Mouse (Mus musculus): ENCODE results near the gene Fastkd1. TPM values are rescaled to one million over a fixed set of nuclear protein-coding genes. Genes with fewer than 3 reads are reported as not detected.

Fastkd1 gene
- 13.7 and 16.8 TPM in 2 replicates for polyA plus RNA-seq (2014; fragmentation: Nextera tagmentation; extraction: Ambion mirVana)

DNA sequence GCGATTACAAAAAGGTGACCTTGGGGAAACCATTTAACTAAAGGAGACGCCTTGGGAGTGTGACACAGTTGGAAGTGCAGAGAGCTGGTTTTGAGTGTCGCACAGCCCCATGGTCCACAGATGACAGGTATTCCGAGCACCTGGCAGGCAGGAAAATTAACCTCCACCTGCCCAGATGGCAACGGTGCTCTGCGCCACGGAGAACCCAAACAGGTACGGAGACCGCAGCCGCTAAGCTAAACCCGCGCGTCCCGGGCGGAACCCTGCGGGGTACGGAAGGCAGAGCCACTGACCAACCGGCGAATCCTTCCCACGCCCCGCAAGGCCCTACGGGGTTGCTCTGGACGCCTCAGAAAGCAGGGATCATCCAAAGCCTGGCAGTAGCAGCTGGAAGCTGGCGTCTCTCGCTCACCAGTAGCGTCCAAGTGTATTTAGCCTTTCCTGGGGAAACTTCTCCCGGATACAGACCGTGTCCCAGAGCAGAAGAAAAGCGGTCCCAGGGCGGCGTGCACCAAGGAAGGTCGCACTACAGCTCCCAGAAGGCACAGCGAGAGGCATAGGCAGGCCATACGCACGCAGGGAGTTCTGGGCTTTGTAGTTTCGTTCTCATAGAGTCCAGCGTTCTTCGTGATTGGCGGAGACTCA, at the start of gene Fastkd1:
Fastkd1 (minus strand) TSS at position 536 of the 645 bp plus-strand sequence.
- DNase-seq (ENCODE audit: low spot score) (peak; percentile 96), ATAC-seq (peak; percentile 100)
- peaks cover 5% of the 10 kb centered on the region; the same call in 1 of the 2 replicates for H3K36me3 ChIP-seq (ENCODE audit: control insufficient read depth, insufficient read depth, low read length)
- peaks cover 9% of the 10 kb centered on the region for H3K4me1 ChIP-seq (ENCODE audit: control insufficient read depth, insufficient read depth, low read length)
- no peaks in the 10 kb centered on the region for H3K27me3 ChIP-seq (replicated peaks; ENCODE audit: control insufficient read depth, insufficient read depth, low read length)
- no peak within 1 kb of the TSS for H3K27ac ChIP-seq (ENCODE audit: low read depth, low read length)
- under 1% methylated on average over 39 of the region's 39 CpGs for WGBS
- no peaks in the 10 kb centered on the region for H3K9me3 ChIP-seq (replicated peaks; ENCODE audit: control insufficient read depth, low read length)
- peak within 1 kb of the TSS; percentile 80 for H3K4me2 ChIP-seq (ENCODE audit: low read length)
- peak within 1 kb of the TSS; percentile 80 for H3K9ac ChIP-seq (ENCODE audit: low read length)
- peak within 1 kb of the TSS; percentile 81 for H3K4me3 ChIP-seq (ENCODE audit: low read depth, low read length)

GRCm38 (mm10) chr2:69760980-69761379, 47.7 kb upstream of the Fastkd1 start:
- peak; percentile 2 for DNase-seq (ENCODE audit: low spot score)
- no peak overlapping the region for H3K4me2 ChIP-seq (ENCODE audit: low read length)
- no peaks in the 10 kb centered on the region for H3K36me3 ChIP-seq (ENCODE audit: control insufficient read depth, insufficient read depth, low read length)
- H3K4me1 ChIP-seq (ENCODE audit: control insufficient read depth, insufficient read depth, low read length): no peaks in the 10 kb centered on the region
- WGBS: 64% methylated on average over 5 of the region's 5 CpGs
- H3K27ac ChIP-seq (ENCODE audit: low read depth, low read length): no peak overlapping the region
- no peaks in the 10 kb centered on the region for H3K9me3 ChIP-seq (replicated peaks; ENCODE audit: control insufficient read depth, low read length)
- ATAC-seq: no peak
- H3K4me3 ChIP-seq (ENCODE audit: low read depth, low read length): no peak overlapping the region
- no peak overlapping the region for H3K9ac ChIP-seq (ENCODE audit: low read length)
- H3K27me3 ChIP-seq (replicated peaks; ENCODE audit: control insufficient read depth, insufficient read depth, low read length): no peaks in the 10 kb centered on the region

DNA sequence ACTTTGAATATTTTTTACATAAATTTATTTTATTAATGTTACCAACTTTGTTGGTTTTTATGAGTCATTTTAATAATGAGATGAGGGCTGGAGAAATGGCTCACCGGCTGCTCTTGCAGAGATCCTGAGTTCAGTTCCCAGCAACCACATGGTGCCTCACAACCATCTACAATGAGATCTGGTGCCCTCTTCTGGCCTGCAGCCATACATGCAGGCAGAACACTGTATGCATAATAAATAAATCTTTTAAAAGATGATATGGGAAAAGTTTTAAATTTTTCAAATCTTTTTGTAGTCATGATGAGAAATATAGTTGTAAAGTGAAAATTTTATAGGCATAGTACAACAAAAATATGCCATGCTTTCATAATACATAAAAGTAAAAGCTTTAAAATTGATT, 31.8 kb upstream of the Fastkd1 start:
- DNase-seq (ENCODE audit: low spot score) (no peak), ATAC-seq (no peak)
- Histone ChIP-seq H3K36me3 (ENCODE audit: control insufficient read depth, insufficient read depth, low read length) (peaks cover 61% of the 10 kb centered on the region), H3K4me1 (ENCODE audit: control insufficient read depth, insufficient read depth, low read length) (no peaks in the 10 kb centered on the region), H3K4me3 (ENCODE audit: low read depth, low read length) (no peak overlapping the region), H3K9ac (ENCODE audit: low read length) (no peak overlapping the region), H3K27me3 (replicated peaks; ENCODE audit: control insufficient read depth, insufficient read depth, low read length) (no peaks in the 10 kb centered on the region), H3K4me2 (ENCODE audit: low read length) (no peak overlapping the region), H3K27ac (ENCODE audit: low read depth, low read length) (no peak overlapping the region), H3K9me3 (replicated peaks; ENCODE audit: control insufficient read depth, low read length) (no peaks in the 10 kb centered on the region)
- 95% methylated on average over 1 of the region's 1 CpGs for WGBS

GRCm38 (mm10) chr2:69723519-69723825, 10.2 kb upstream of the Fastkd1 start:
- peak overlapping the region; percentile 83 for H3K27ac ChIP-seq (ENCODE audit: low read depth, low read length)
- peak overlapping the region; percentile 80 for H3K4me2 ChIP-seq (ENCODE audit: low read length)
- H3K4me1 ChIP-seq (ENCODE audit: control insufficient read depth, insufficient read depth, low read length): no peaks in the 10 kb centered on the region
- H3K9me3 ChIP-seq (replicated peaks; ENCODE audit: control insufficient read depth, low read length): no peaks in the 10 kb centered on the region
- no peaks in the 10 kb centered on the region for H3K36me3 ChIP-seq (ENCODE audit: control insufficient read depth, insufficient read depth, low read length)
- peak overlapping the region; percentile 83 for H3K9ac ChIP-seq (ENCODE audit: low read length)
- peak overlapping the region; percentile 94 for H3K4me3 ChIP-seq (ENCODE audit: low read depth, low read length)
- DNase-seq (ENCODE audit: low spot score) (no peak), ATAC-seq (no peak)
- under 1% methylated on average over 13 of the region's 13 CpGs for WGBS
- H3K27me3 ChIP-seq (replicated peaks; ENCODE audit: control insufficient read depth, insufficient read depth, low read length): no peaks in the 10 kb centered on the region

DNA sequence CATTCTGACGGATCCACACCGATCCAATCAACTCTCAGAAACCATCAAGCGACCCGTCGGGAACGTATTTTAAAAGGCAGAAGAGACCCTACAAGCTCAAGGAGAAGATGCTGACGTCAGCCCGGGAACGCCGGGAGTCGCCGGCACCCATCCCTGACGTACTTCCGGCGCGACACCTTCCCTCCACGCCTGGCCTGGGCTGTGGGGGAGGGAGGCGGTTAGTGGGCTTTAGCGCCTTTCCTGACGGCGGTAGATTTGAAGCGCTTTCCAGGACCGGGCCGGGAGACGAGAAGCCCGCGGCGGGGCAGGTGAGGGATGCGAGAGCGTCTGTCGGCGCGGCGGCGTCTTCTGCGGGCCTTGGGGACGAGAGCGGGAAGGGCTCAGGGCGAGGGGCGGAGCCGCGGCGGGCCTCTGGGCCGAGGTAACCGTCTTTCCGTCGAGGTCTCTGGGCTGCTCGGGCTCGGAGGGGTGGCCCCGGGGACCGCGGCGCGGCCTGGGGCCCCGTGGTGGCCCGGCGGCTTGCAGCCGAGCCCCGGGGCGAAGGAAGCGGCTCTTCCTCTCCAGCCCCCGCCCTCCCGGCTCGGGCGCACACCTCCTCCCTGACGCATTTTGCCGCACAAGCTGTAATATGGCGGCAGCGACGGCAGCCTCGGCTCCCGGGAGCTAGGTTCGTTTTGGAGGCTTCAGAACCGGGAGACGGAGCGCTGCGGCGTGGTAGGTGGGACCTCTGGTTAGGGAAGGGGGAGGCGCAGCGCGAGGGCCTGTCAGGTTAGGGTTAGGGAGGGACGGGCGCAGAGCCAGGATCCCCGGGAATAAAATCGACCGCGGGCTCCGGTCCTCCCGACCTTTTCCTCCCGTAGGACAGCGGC, 9.6 kb upstream of the Fastkd1 start:
- H3K27me3 ChIP-seq (replicated peaks; ENCODE audit: control insufficient read depth, insufficient read depth, low read length): no peaks in the 10 kb centered on the region
- DNase-seq (ENCODE audit: low spot score) (peak; percentile 98), ATAC-seq (peak; percentile 99)
- H3K9ac ChIP-seq (ENCODE audit: low read length): peak overlapping the region; percentile 83
- no peaks in the 10 kb centered on the region for H3K36me3 ChIP-seq (ENCODE audit: control insufficient read depth, insufficient read depth, low read length)
- H3K9me3 ChIP-seq (replicated peaks; ENCODE audit: control insufficient read depth, low read length): no peaks in the 10 kb centered on the region
- peak overlapping the region; percentile 83 for H3K27ac ChIP-seq (ENCODE audit: low read depth, low read length)
- H3K4me2 ChIP-seq (ENCODE audit: low read length): peak overlapping the region; percentile 80
- WGBS: under 1% methylated on average over 90 of the region's 91 CpGs
- peak overlapping the region; percentile 94 for H3K4me3 ChIP-seq (ENCODE audit: low read depth, low read length)
- H3K4me1 ChIP-seq (ENCODE audit: control insufficient read depth, insufficient read depth, low read length): no peaks in the 10 kb centered on the region

GRCm38 (mm10) chr2:69722273-69722649, 8.9 kb upstream of the Fastkd1 start, which contains the start of gene Ppig:
Gene Ppig (plus strand): TSS chr2:69722545.
- peak within 1 kb of the TSS; percentile 83 for H3K9ac ChIP-seq (ENCODE audit: low read length)
- 5% methylated on average over 12 of the region's 12 CpGs for WGBS
- no peak for ATAC-seq
- no peaks in the 10 kb centered on the region for H3K27me3 ChIP-seq (replicated peaks; ENCODE audit: control insufficient read depth, insufficient read depth, low read length)
- H3K36me3 ChIP-seq (ENCODE audit: control insufficient read depth, insufficient read depth, low read length): no peaks in the 10 kb centered on the region
- no peak for DNase-seq (ENCODE audit: low spot score)
- peak within 1 kb of the TSS; percentile 80 for H3K4me2 ChIP-seq (ENCODE audit: low read length)
- H3K27ac ChIP-seq (ENCODE audit: low read depth, low read length): peak within 1 kb of the TSS; percentile 83
- no peaks in the 10 kb centered on the region for H3K9me3 ChIP-seq (replicated peaks; ENCODE audit: control insufficient read depth, low read length)
- H3K4me1 ChIP-seq (ENCODE audit: control insufficient read depth, insufficient read depth, low read length): no peaks in the 10 kb centered on the region
- H3K4me3 ChIP-seq (ENCODE audit: low read depth, low read length): peak within 1 kb of the TSS; percentile 94

GRCm38 (mm10) chr2:69719121-69719520, 5.8 kb upstream of the Fastkd1 start:
- no peak overlapping the region for H3K4me3 ChIP-seq (ENCODE audit: low read depth, low read length)
- no peaks in the 10 kb centered on the region for H3K27me3 ChIP-seq (replicated peaks; ENCODE audit: control insufficient read depth, insufficient read depth, low read length)
- no peaks in the 10 kb centered on the region for H3K9me3 ChIP-seq (replicated peaks; ENCODE audit: control insufficient read depth, low read length)
- no peak for DNase-seq (ENCODE audit: low spot score)
- H3K27ac ChIP-seq (ENCODE audit: low read depth, low read length): no peak overlapping the region
- H3K4me2 ChIP-seq (ENCODE audit: low read length): no peak overlapping the region
- H3K4me1 ChIP-seq (ENCODE audit: control insufficient read depth, insufficient read depth, low read length): no peaks in the 10 kb centered on the region
- WGBS: 80% methylated on average over 1 of the region's 1 CpGs
- H3K9ac ChIP-seq (ENCODE audit: low read length): no peak overlapping the region
- H3K36me3 ChIP-seq (ENCODE audit: control insufficient read depth, insufficient read depth, low read length): no peaks in the 10 kb centered on the region
- ATAC-seq: no peak

- peaks cover 9% of the 10 kb centered on the region for H3K4me1 ChIP-seq (ENCODE audit: control insufficient read depth, insufficient read depth, low read length)
- H3K4me2 ChIP-seq (ENCODE audit: low read length): no peak overlapping the region
- ATAC-seq (no peak), DNase-seq (ENCODE audit: low spot score) (no peak)
- H3K27ac ChIP-seq (ENCODE audit: low read depth, low read length): no peak overlapping the region
- no peaks in the 10 kb centered on the region for H3K36me3 ChIP-seq (ENCODE audit: control insufficient read depth, insufficient read depth, low read length)
- 77% methylated on average over 3 of the region's 3 CpGs for WGBS
- H3K9ac ChIP-seq (ENCODE audit: low read length): no peak overlapping the region
- no peaks in the 10 kb centered on the region for H3K9me3 ChIP-seq (replicated peaks; ENCODE audit: control insufficient read depth, low read length)
- no peak overlapping the region for H3K4me3 ChIP-seq (ENCODE audit: low read depth, low read length)
- H3K27me3 ChIP-seq (replicated peaks; ENCODE audit: control insufficient read depth, insufficient read depth, low read length): no peaks in the 10 kb centered on the region
Measured at GRCm38 (mm10) chr2:69716483-69716882, 3.2 kb upstream of the Fastkd1 start.

- Histone ChIP-seq H3K4me1 (ENCODE audit: control insufficient read depth, insufficient read depth, low read length) (peaks cover 9% of the 10 kb centered on the region), H3K27me3 (replicated peaks; ENCODE audit: control insufficient read depth, insufficient read depth, low read length) (no peaks in the 10 kb centered on the region), H3K9ac (ENCODE audit: low read length) (no peak overlapping the region), H3K9me3 (replicated peaks; ENCODE audit: control insufficient read depth, low read length) (no peaks in the 10 kb centered on the region), H3K4me3 (ENCODE audit: low read depth, low read length) (no peak overlapping the region), H3K4me2 (ENCODE audit: low read length) (no peak overlapping the region), H3K27ac (ENCODE audit: low read depth, low read length) (no peak overlapping the region), H3K36me3 (ENCODE audit: control insufficient read depth, insufficient read depth, low read length) (peaks cover 5% of the 10 kb centered on the region; the same call in 1 of the 2 replicates)
- ATAC-seq (no peak), DNase-seq (ENCODE audit: low spot score) (no peak)
- 82% methylated on average over 5 of the region's 5 CpGs for WGBS
Measured at GRCm38 (mm10) chr2:69714126-69714525, 810 bp upstream of the Fastkd1 start.
